Mouse (Mus musculus) gastrocnemius, adult 18-20 months (tissue): Measurements from ENCODE around the gene Tmem207. TPM values are rescaled to one million over a fixed set of nuclear protein-coding genes. Genes with fewer than 3 reads are reported as not detected.
"Not testable (repeated sequence)": the region's sequence is repeated elsewhere in the genome, so short reads cannot be mapped to it uniquely, and the experiment has no call there.

Experiments
- DNase-seq: peaks from one replicate; pipeline ENCODE4 v3.0.0; 2021; ENCODE audit warnings: low spot score
- long read RNA-seq, 2 experiments: library from polyadenylated mRNA; stranded (forward); transcript quantifications; one replicate each; pipeline ENCODE4 v2.0.0; 2021
- total RNA-seq, 2 experiments: library from RNA; stranded (reverse); gene quantifications; 2 replicates each; pipeline ENCODE4 v1.2.3; 2021

Gene Tmem207
- not detected for total RNA-seq
- long read RNA-seq, experiment 1 = 0 reads
- long read RNA-seq, experiment 2 = 0 reads

GRCm38 (mm10) chr16:26526669-26527068 lies at the start of gene Tmem207:
Gene Tmem207, minus strand, starts transcription at chr16:26526769.
- DNase-seq = no peak

- no peak for DNase-seq
These were observed 47.6 kb upstream of the Tmem207 start for GRCm38 (mm10) chr16:26574173-26574572.

GRCm38 (mm10) chr16:26571836-26572235 lies 45.3 kb upstream of the Tmem207 start:
- DNase-seq = no peak

GRCm38 (mm10) chr16:26569387-26569978 lies 42.9 kb upstream of the Tmem207 start:
- no peak for DNase-seq

- DNase-seq = no peak
These were observed 36.2 kb upstream of the Tmem207 start for GRCm38 (mm10) chr16:26562771-26563170.

GRCm38 (mm10) chr16:26561743-26562142 lies 35.2 kb upstream of the Tmem207 start:
- DNase-seq = no peak

GRCm38 (mm10) chr16:26558797-26559196 lies 32.2 kb upstream of the Tmem207 start:
- no peak for DNase-seq

- no peak for DNase-seq
These were observed 25.7 kb upstream of the Tmem207 start for GRCm38 (mm10) chr16:26552234-26552633.

- no peak for DNase-seq
These were observed 22.7 kb upstream of the Tmem207 start for GRCm38 (mm10) chr16:26549221-26549620.

- DNase-seq = no peak
These were observed 20.3 kb upstream of the Tmem207 start for GRCm38 (mm10) chr16:26546879-26547206.

GRCm38 (mm10) chr16:26546170-26546878 lies 19.8 kb upstream of the Tmem207 start:
- no peak for DNase-seq

- DNase-seq = no peak
These were observed 5.7 kb upstream of the Tmem207 start for GRCm38 (mm10) chr16:26532287-26532686.

GRCm38 (mm10) chr16:26530451-26530850 lies 3.9 kb upstream of the Tmem207 start:
- DNase-seq = no peak

GRCm38 (mm10) chr16:26527931-26528666 lies 1.5 kb upstream of the Tmem207 start:
- no peak for DNase-seq

GRCm38 (mm10) chr16:26525832-26526231 lies 737 bp downstream of the Tmem207 start:
- DNase-seq = no peak

GRCm38 (mm10) chr16:26519596-26519995 lies 7.0 kb downstream of the Tmem207 start:
- peak; percentile 5 for DNase-seq

GRCm38 (mm10) chr16:26504961-26505360 lies 21.6 kb downstream of the Tmem207 start:
- DNase-seq = no peak

- DNase-seq = no peak
These were observed 25.8 kb downstream of the Tmem207 start for GRCm38 (mm10) chr16:26500738-26501137.

GRCm38 (mm10) chr16:26499705-26500104 lies 26.9 kb downstream of the Tmem207 start:
- not testable (repeated sequence) for DNase-seq

GRCm38 (mm10) chr16:26495721-26496120 lies 30.8 kb downstream of the Tmem207 start:
- no peak for DNase-seq

- no peak for DNase-seq
These were observed 55.3 kb downstream of the Tmem207 start for GRCm38 (mm10) chr16:26471254-26471653.

GRCm38 (mm10) chr16:26466535-26466934 lies 60.0 kb downstream of the Tmem207 start:
- no peak for DNase-seq

GRCm38 (mm10) chr16:26462835-26463234 lies 63.7 kb downstream of the Tmem207 start, which contains the start of gene Cldn16:
Gene Cldn16, plus strand, starts transcription at chr16:26463135.
- DNase-seq = no peak
